Mouse (Mus musculus) splenic B cell, adult 2 months (primary cell): ENCODE measurements at regions not wholly inside any gene's neighbourhood (a gene's known extent, or its start where the extent isn't known, plus 50 kb on each side); places are given as distances from the start of the nearest gene placed in this dataset.

Experiments
- DNase-seq: peaks from one replicate; pipeline ENCODE4 v3.0.0-alpha.2; 2011; ENCODE audit warnings: low read depth, low spot score
- H3K27me3 ChIP-seq: 2 replicates; pipeline ENCODE4 v1.6.1; 2012; ENCODE audit warnings: mild to moderate bottlenecking, low read length, moderate library complexity, mixed read lengths; ENCODE audit not compliant: control insufficient read depth, poor library complexity, insufficient read depth, severe bottlenecking
- H3K36me3 ChIP-seq: 2 replicates; pipeline ENCODE4 v1.6.1; 2012; ENCODE audit warnings: mild to moderate bottlenecking, low read length, moderate library complexity, mixed read lengths; ENCODE audit not compliant: control insufficient read depth, poor library complexity, insufficient read depth, severe bottlenecking

GRCm38 (mm10) chr3:39277310-39277709 lies 390.6 kb downstream of the Fat4 start:
- Histone ChIP-seq H3K36me3 (no peaks in the 10 kb centered on the region), H3K27me3 (no peaks in the 10 kb centered on the region)
- DNase-seq: no peak

- no peak for DNase-seq
- Histone ChIP-seq H3K36me3 (no peaks in the 10 kb centered on the region), H3K27me3 (no peaks in the 10 kb centered on the region)
Measured at GRCm38 (mm10) chr3:39295255-39295654, 408.5 kb downstream of the Fat4 start.

GRCm38 (mm10) chr3:39296257-39296656 lies 409.5 kb downstream of the Fat4 start:
- no peak for DNase-seq
- Histone ChIP-seq H3K36me3 (no peaks in the 10 kb centered on the region), H3K27me3 (no peaks in the 10 kb centered on the region)

GRCm38 (mm10) chr3:39309487-39309886 lies 422.7 kb downstream of the Fat4 start:
- H3K27me3 ChIP-seq: no peaks in the 10 kb centered on the region
- H3K36me3 ChIP-seq: no peaks in the 10 kb centered on the region
- DNase-seq: no peak

- DNase-seq: no peak
- no peaks in the 10 kb centered on the region for H3K27me3 ChIP-seq
- H3K36me3 ChIP-seq: no peaks in the 10 kb centered on the region
Measured at GRCm38 (mm10) chr3:39313563-39313962, 426.8 kb downstream of the Fat4 start.

- DNase-seq: no peak
- Histone ChIP-seq H3K36me3 (no peaks in the 10 kb centered on the region), H3K27me3 (no peaks in the 10 kb centered on the region)
Measured at GRCm38 (mm10) chr3:39320851-39321250, 434.1 kb downstream of the Fat4 start.

GRCm38 (mm10) chr3:39322225-39322624 lies 435.5 kb downstream of the Fat4 start:
- no peaks in the 10 kb centered on the region for H3K27me3 ChIP-seq
- no peak for DNase-seq
- no peaks in the 10 kb centered on the region for H3K36me3 ChIP-seq

- Histone ChIP-seq H3K36me3 (no peaks in the 10 kb centered on the region), H3K27me3 (no peaks in the 10 kb centered on the region)
- no peak for DNase-seq
Measured at GRCm38 (mm10) chr3:39335612-39336230, 449.0 kb downstream of the Fat4 start.

GRCm38 (mm10) chr3:39341161-39341687 lies 454.5 kb downstream of the Fat4 start:
- no peak for DNase-seq
- H3K27me3 ChIP-seq: no peaks in the 10 kb centered on the region
- no peaks in the 10 kb centered on the region for H3K36me3 ChIP-seq

- Histone ChIP-seq H3K27me3 (no peaks in the 10 kb centered on the region), H3K36me3 (no peaks in the 10 kb centered on the region)
- no peak for DNase-seq
Measured at GRCm38 (mm10) chr3:39344078-39344477, 457.3 kb downstream of the Fat4 start.

- no peaks in the 10 kb centered on the region for H3K27me3 ChIP-seq
- no peaks in the 10 kb centered on the region for H3K36me3 ChIP-seq
- no peak for DNase-seq
Measured at GRCm38 (mm10) chr3:39347578-39347977, 460.8 kb downstream of the Fat4 start.

GRCm38 (mm10) chr3:39357012-39357411 lies 470.3 kb downstream of the Fat4 start:
- Histone ChIP-seq H3K27me3 (no peaks in the 10 kb centered on the region), H3K36me3 (no peaks in the 10 kb centered on the region)
- no peak for DNase-seq

GRCm38 (mm10) chr3:39360278-39360677 lies 473.5 kb downstream of the Fat4 start:
- DNase-seq: no peak
- Histone ChIP-seq H3K36me3 (no peaks in the 10 kb centered on the region), H3K27me3 (no peaks in the 10 kb centered on the region)

- Histone ChIP-seq H3K27me3 (no peaks in the 10 kb centered on the region), H3K36me3 (no peaks in the 10 kb centered on the region)
- no peak for DNase-seq
Measured at GRCm38 (mm10) chr3:39370926-39371325, 484.2 kb downstream of the Fat4 start.

GRCm38 (mm10) chr3:39372426-39372950 lies 485.7 kb downstream of the Fat4 start:
- no peak for DNase-seq
- no peaks in the 10 kb centered on the region for H3K36me3 ChIP-seq
- H3K27me3 ChIP-seq: no peaks in the 10 kb centered on the region

- DNase-seq: no peak
- H3K36me3 ChIP-seq: no peaks in the 10 kb centered on the region
- H3K27me3 ChIP-seq: no peaks in the 10 kb centered on the region
Measured at GRCm38 (mm10) chr3:39375465-39375864, 488.7 kb downstream of the Fat4 start.
